ENCODE assay signal across 9 mouse cellular contexts in genomic region chr11:76666002-76666649, GRCm38 (mm10). TPM values are rescaled to one million over a fixed set of nuclear protein-coding genes. Genes with fewer than 3 reads are reported as not detected.
DNase-seq lines count a peak whose midpoint lies in the region; ATAC-seq and TF ChIP-seq lines count a peak whose summit lies in the region.
"Had no signal": no experiment of that assay in that cellular context is flagged by ENCODE, and none has a peak within 500 bp of the region (broad histone marks: within the 10 kb centered on the region; RNA-seq: fewer than 3 reads in every experiment).

No protein-coding gene starts in this region.

- H3K9ac ChIP-seq in heart, embryonic 12.5 days, result no peak overlapping the region; the same call in 1 of the 2 replicates
- peak overlapping the region; percentile 42; the same call in 1 of the 2 replicates for H3K9ac ChIP-seq in forebrain, embryonic 12.5 days
- peak overlapping the region; percentile 36 for H3K9ac ChIP-seq in limb, embryonic 14.5 days (ENCODE audit: low read depth, low read length, severe bottlenecking)

- peaks cover 68% of the 10 kb centered on the region for H3K27me3 ChIP-seq in heart, embryonic 12.5 days (replicated peaks)
- H3K27me3 ChIP-seq in forebrain, embryonic 12.5 days, result peaks cover 72% of the 10 kb centered on the region
- peaks cover 39% of the 10 kb centered on the region for H3K27me3 ChIP-seq in limb, embryonic 14.5 days (ENCODE audit: control insufficient read depth, insufficient read depth, low read length)

- H3K4me2 ChIP-seq in heart, embryonic 12.5 days, result peak overlapping the region; percentile 66
- peak overlapping the region; percentile 57 for H3K4me2 ChIP-seq in forebrain, embryonic 12.5 days
- H3K4me2 ChIP-seq in limb, embryonic 14.5 days (replicated peaks; ENCODE audit: low read depth, low read length, severe bottlenecking), result peak overlapping the region; percentile 63

- no peak overlapping the region for H3K27ac ChIP-seq in heart, embryonic 12.5 days (ENCODE audit: poor library complexity, severe bottlenecking)
- no peak overlapping the region for H3K27ac ChIP-seq in forebrain, embryonic 12.5 days
- no peak overlapping the region for H3K27ac ChIP-seq in limb, embryonic 14.5 days (replicated peaks; ENCODE audit: low read depth, low read length)

- peak overlapping the region; percentile 38 for H3K4me3 ChIP-seq in heart, embryonic 12.5 days
- peak overlapping the region; percentile 34 for H3K4me3 ChIP-seq in forebrain, embryonic 12.5 days (replicated peaks)
- H3K4me3 ChIP-seq in limb, embryonic 14.5 days (replicated peaks; ENCODE audit: low read length), result peak overlapping the region; percentile 36

- H3K9me3 ChIP-seq in heart, embryonic 12.5 days (replicated peaks), result no peaks in the 10 kb centered on the region
- no peaks in the 10 kb centered on the region for H3K9me3 ChIP-seq in forebrain, embryonic 12.5 days
- H3K9me3 ChIP-seq in limb, embryonic 14.5 days (ENCODE audit: control insufficient read depth, low read length), result no peaks in the 10 kb centered on the region

- intact Hi-C loops in heart, postnatal 36 days (cut with DNase I), result no loop called here
- intact Hi-C loops in gastrocnemius, postnatal 14 days (cut with DNase I; ENCODE audit: low total_unique reads), result no loop called here

- WGBS in heart, embryonic 12.5 days, result 8% methylated on average over 35 of the region's 35 CpGs
- 7% methylated on average over 35 of the region's 35 CpGs for WGBS in forebrain, embryonic 12.5 days
- 13% methylated on average over 30 of the region's 35 CpGs for WGBS in limb, embryonic 14.5 days

- TF ChIP-seq POLR2A in limb, embryonic 14.5 days (IDR thresholded peaks at IDR 0.05; ENCODE audit: borderline replicate concordance, extremely low read depth, insufficient read depth, insufficient read length), result no peak

- peaks cover 3% of the 10 kb centered on the region; the same call in 1 of the 2 replicates for H3K4me1 ChIP-seq in heart, embryonic 12.5 days (replicated peaks)
- H3K4me1 ChIP-seq in forebrain, embryonic 12.5 days, result peaks cover 10% of the 10 kb centered on the region
- no peaks in the 10 kb centered on the region for H3K4me1 ChIP-seq in limb, embryonic 14.5 days (ENCODE audit: control insufficient read depth, insufficient read depth, low read length)

- no peaks in the 10 kb centered on the region for H3K36me3 ChIP-seq in heart, embryonic 12.5 days
- no peaks in the 10 kb centered on the region for H3K36me3 ChIP-seq in forebrain, embryonic 12.5 days (replicated peaks)
- no peaks in the 10 kb centered on the region for H3K36me3 ChIP-seq in limb, embryonic 14.5 days (ENCODE audit: control insufficient read depth, insufficient read depth, low read length)

- no peak for DNase-seq in heart, postnatal 36 days
- DNase-seq in R1 (ENCODE audit: low read depth, low spot score), result peak; percentile 31
- no peak for DNase-seq in limb, embryonic 14.5 days (ENCODE audit: low spot score)
- DNase-seq in spleen, postnatal 14 days (ENCODE audit: low spot score in 2 of 2), result no peak
- no peak for DNase-seq in gastrocnemius, postnatal 14 days
- DNase-seq in ovary, postnatal 36 days (ENCODE audit: low spot score), result no peak

- no peak for ATAC-seq in heart, embryonic 12.5 days (ENCODE audit: insufficient number of reproducible peaks, low FRiP score)
- ATAC-seq in forebrain, embryonic 12.5 days (ENCODE audit: low FRiP score), result no peak
- ATAC-seq in limb, embryonic 14.5 days (ENCODE audit: low FRiP score, low read depth), result no peak

RNA-seq across cellular contexts. Expression of gene Bhlha9, which starts 6.1 kb away (rescaled TPM):
- 0.19 TPM in 1 of 2 replicates, not detected in the other for polyA plus RNA-seq in heart, embryonic 12.5 days (2016; fragmentation: Nextera tagmentation; extraction: Ambion mirVana)
- total RNA-seq in heart, postnatal 36 days (2021), result not detected
- not detected in 2 replicates for polyA plus RNA-seq in forebrain, embryonic 12.5 days (2016; fragmentation: Nextera tagmentation; extraction: Ambion mirVana)
- 1.9 and 2.4 TPM in 2 replicates for polyA plus RNA-seq in limb, embryonic 14.5 days (2012; rRNA removed)
- polyA plus RNA-seq in limb, embryonic 14.5 days (2014; fragmentation: Nextera tagmentation; extraction: Ambion mirVana), result 2.2 and 2.5 TPM in 2 replicates
- total RNA-seq in gastrocnemius, postnatal 14 days (2021), result not detected
- polyA plus RNA-seq: liver, embryonic 16.5 days had no signal

RNA-seq across cellular contexts. Expression of gene Trarg1, which starts 13.5 kb away (rescaled TPM):
- 0.05 TPM in 1 of 2 replicates, not detected in the other for polyA plus RNA-seq in heart, embryonic 12.5 days (2016; fragmentation: Nextera tagmentation; extraction: Ambion mirVana)
- total RNA-seq in heart, postnatal 36 days (2021), result 1 to 10 TPM; 4.6 TPM
- not detected in 2 replicates for polyA plus RNA-seq in forebrain, embryonic 12.5 days (2016; fragmentation: Nextera tagmentation; extraction: Ambion mirVana)
- 0.18 and 0.20 TPM in 2 replicates for polyA plus RNA-seq in limb, embryonic 14.5 days (2012; rRNA removed)
- polyA plus RNA-seq in limb, embryonic 14.5 days (2014; fragmentation: Nextera tagmentation; extraction: Ambion mirVana), result 0.51 and 0.57 TPM in 2 replicates
- total RNA-seq in gastrocnemius, postnatal 14 days (2021), result 1 to 10 TPM; 1.4 TPM
- polyA plus RNA-seq: liver, embryonic 16.5 days had no signal

RNA-seq across cellular contexts. Expression of gene Abr, which starts 44.0 kb away (rescaled TPM):
- polyA plus RNA-seq in heart, embryonic 12.5 days (2016; fragmentation: Nextera tagmentation; extraction: Ambion mirVana), result 29.9 and 34.2 TPM in 2 replicates
- total RNA-seq in heart, postnatal 36 days (2021), result 10 to 100 TPM; 25.8 TPM
- 73.4 and 77.7 TPM in 2 replicates for polyA plus RNA-seq in forebrain, embryonic 12.5 days (2016; fragmentation: Nextera tagmentation; extraction: Ambion mirVana)
- polyA plus RNA-seq in limb, embryonic 14.5 days (2012; rRNA removed), result 67.5 and 82.3 TPM in 2 replicates
- 39.7 and 44.5 TPM in 2 replicates for polyA plus RNA-seq in limb, embryonic 14.5 days (2014; fragmentation: Nextera tagmentation; extraction: Ambion mirVana)
- total RNA-seq in gastrocnemius, postnatal 14 days (2021), result 10 to 100 TPM; 15.4 to 18.2 TPM
